Mouse (Mus musculus) right cerebral cortex, postnatal 10 days (tissue): ENCODE results near the gene Osbpl10.
"Not testable (repeated sequence)": the region's sequence is repeated elsewhere in the genome, so short reads cannot be mapped to it uniquely, and the experiment has no call there.

Experiments
- DNase-seq, 2 experiments: peaks; one replicate each; pipeline ENCODE4 v3.0.0; 2021; ENCODE audit warnings: low spot score in 2 of 2

Gene Osbpl10

DNA sequence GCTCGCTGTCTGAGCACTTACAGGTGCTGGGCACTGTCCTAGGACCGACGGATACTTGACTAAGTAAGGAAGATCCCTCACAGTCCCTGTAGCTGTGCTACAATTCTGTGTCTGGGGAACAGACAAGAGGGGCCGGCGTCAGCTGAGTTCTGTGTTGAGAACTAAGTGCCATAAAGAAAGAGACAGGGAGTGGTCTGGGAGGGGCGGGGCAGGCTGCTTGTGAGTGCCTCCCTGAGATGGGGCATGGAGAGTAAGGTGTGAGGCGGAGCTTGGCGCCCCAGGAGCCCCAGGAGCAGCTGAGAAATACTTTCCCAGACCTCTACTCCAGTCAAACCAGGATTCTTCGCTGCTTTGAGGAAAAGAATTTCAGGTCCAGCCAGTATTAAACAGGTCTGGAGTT lies 239.6 kb downstream of the Osbpl10 start:
- DNase-seq: no peak

DNA sequence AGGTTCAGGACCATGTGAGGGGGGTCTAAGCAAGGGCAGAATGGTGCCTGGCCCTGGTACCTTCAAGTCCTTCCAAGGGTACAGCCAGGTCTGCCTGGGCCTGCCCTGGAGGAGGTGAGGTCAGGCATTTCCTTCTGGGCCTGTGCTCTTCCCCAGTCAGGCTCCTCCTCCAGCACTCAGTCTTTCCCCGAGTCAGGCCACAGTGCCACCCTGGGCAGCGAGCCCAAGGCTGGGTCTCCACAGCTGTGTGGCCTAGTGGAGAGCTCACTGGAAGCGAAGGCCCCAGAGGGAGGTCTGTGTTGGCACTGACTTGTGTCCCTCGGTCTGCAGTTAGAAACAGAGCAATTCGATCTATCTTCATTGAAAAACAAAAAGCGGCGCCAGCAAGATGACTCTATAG lies 242.1 kb downstream of the Osbpl10 start:
- no peak for DNase-seq

DNA sequence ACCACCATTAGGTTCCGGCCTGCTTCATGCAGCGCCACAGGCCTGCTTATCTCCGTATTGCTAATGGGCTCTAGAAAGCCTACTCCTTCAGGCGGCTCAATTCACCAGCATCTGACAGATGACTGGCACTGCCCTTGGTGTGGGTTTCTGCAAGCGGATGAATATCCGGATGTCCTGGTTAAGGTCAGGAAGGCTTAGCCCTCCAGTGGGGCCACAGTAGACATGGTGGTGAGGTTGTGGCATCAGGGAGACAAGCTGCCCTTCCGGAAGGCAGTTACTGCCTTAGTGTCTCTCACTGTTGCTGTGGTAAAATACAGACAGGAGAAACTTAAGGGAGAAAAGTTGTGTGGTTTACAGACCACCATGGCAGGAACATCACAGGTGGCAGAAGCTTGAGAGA lies 242.9 kb downstream of the Osbpl10 start:
- DNase-seq: no peak

DNA sequence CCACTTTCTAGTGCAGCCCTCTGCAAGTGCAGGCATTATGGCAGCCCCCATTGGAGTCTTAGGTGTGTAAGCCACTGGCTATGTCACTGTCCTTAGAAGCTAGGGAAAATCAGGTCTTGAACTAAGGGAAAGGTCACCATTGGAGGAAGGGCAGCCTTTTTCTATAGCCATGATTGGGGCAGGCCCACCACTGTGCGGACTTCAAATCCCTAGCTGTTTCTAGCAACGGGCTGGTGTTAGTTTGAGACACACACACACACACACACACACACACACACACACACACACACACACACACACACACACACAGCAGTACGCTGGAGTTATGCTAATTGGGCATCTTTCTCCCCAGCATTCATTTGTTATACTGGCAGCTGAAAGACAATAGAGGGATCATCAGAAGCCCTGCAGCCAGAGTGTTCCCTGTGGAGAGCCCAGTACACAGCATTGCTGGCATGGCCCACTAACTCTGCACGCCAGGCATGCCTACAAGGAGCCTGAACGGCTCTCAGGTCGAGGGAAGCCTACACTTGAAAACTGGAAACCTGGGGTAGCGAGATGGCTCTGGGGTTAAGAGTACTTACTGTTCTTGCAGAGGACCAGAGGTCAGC lies 246.5 kb downstream of the Osbpl10 start:
- no peak for DNase-seq

DNA sequence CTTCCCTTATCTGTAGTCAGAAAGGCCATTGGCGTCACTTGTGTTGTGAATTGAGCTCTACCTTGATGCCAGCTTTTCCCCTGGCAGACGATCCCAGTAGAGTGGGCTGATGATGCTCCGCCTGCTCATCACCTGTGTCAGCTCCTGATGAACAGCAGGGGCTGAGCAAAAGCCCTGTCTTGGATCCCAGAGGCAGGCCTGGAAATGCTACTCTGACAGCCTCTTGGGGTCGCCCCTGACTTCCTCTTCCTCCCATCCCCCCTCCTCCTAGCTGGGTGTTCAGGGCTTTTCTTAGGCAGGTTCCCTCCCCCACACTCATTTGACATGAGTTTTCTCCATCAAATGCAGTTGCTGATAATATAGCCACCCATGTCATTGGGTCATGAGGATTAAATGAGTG lies 250.8 kb downstream of the Osbpl10 start:
- DNase-seq: no peak

DNA sequence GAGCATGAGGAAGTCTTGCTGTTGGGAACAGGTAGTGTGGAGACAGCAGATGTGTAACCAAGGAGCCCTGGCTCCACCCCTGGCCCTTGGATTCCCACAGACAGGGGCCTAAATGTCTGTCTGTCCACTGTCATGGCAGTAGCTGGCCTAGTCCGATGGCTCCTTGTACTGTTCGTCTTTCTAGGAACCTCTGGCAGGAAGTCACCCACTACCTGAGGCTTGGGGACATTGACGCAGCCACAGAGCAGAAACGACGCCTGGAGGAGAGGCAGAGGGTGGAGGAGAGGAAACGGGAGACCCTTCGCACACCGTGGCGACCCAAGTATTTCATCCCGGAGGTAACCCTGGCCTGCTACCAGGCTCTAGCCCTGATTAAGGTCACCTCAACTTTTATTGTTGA lies 251.3 kb downstream of the Osbpl10 start:
- no peak for DNase-seq

DNA sequence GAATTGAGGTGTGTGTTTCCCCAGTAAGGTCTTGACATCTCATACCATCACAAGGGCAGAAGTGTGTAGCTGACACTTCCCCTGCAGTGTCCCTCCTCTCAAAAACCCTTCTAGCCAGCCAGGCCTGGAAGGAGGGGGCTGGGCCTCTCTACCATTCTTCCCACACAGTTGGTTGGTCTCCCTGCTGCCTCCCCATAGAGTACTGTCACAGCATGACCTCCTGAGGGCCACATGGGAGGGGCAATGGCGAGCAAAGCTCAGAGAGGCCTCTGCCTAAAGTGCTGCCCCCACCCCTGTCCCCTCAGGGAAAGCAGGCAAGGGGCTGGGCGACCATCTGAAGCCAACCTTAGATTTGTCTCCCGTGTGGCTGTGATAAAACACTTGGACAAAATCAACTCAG lies 251.8 kb downstream of the Osbpl10 start:
- no peak for DNase-seq

DNA sequence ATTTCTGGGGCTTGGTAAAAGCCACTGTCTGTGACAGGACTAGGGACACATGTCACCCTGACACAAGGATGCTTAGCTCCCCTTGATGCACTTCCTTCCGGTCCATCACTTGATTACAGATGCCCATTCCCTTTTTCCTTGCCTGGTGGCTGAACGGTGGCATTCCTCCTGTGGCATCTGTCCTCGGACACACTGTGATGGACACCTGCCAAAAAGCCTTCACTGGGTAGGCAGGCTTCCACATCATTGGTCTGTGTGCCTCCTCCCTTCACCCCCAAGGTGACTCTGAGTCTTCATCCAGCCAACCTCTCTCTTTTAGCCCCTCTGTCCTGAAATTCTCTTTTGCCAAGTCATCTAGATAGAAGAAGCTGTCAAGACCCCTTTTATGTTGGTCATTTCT lies 253.1 kb downstream of the Osbpl10 start:
- no peak for DNase-seq

DNA sequence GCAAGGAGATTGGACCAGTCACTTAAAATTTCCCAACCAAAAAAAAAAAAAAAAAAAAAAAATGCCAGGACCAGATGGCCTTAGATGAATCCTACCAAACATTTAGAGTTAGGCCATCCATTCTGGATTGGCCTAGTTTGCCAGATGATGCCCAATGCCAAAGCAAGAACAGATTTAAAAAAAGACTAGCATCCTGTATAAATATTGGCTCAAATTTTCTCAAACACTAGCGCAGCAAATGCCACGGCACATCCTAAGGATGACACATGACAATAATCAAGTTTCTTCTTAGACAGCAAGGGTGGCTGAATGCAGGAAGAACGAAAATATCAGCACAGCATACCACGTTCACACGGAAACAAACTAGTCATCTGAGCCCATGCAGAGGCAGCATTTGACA lies 255.4 kb downstream of the Osbpl10 start:
- no peak for DNase-seq

DNA sequence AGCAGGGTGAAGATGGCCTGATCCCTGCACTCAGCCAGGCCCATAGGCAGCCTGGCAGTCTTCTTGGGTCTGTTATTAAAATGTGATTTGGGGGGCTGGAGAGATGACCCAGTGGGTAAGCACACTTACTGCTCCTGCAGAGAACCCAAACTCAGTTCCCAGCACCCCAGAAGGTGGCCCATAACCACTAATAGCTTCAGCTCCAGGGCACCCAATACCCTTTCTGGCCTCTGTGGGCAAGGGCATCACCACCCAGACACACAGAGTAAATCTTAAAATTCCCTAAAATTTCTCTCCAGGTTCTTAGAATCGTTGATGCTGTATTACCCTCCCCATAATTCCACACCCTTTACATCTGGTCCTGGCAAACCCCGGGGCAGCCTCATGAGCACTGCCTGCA lies 256.2 kb downstream of the Osbpl10 start:
- DNase-seq: no peak

DNA sequence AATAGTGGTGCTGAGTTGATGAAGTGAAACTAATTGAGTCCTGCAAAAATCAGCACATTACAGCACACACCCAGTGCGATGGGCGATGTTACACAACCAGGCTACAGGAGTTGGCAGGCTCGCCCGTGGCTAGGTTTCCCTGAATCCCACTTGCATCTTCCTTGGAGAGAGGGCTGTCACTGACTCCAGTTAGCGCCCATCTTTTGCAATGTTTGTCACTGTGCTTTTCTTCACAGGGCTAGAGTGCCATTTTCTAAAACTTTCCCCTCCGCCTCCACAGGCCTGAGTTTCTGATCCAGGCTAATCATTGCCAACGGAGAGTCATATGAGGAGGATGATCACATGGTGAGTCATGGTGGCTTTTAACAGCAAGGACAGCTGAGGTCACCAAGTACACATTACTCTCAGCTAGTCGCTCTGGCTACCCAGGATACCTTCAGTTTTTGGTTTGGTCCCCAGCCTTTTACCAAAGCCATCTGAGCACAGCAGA lies 258.0 kb downstream of the Osbpl10 start:
- DNase-seq: no peak

DNA sequence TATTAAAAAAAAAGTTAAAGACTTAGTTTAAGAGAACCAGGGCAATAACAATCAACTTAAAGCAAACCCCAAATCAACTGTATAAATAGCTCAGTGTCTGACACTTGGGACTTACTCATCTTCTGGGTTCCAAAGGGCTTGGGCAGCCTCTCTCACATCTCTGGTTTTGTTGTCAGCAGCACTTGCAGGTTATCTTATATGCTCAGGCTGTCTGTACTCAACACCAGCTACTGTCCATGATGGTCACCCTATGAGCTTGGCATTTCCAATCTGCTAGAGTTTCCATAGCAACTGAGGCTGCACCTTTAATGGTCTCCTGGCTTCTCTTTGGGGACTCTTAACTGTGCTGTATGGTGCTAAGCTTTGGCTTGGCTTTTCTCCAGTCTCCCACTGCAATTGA lies 259.6 kb downstream of the Osbpl10 start:
- DNase-seq: no peak

DNA sequence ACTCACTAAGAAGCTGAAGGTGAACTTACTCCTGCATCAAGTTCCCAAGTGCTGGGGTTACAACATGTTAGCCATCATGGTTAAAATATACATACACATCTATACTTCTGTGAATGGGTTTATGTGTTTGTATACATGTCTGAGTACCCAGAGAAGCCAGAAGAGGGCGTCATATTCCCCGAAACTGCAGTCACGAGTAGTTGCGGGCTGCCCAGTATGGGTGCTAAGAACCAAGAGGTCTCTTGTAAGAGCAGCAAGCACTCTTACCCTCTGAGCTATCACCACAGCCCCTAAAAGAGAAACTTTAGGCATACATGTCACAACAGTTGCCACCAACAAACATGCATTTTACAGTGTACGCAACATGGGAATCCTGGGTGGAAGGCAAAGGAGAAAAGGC lies 261.5 kb downstream of the Osbpl10 start:
- no peak for DNase-seq

DNA sequence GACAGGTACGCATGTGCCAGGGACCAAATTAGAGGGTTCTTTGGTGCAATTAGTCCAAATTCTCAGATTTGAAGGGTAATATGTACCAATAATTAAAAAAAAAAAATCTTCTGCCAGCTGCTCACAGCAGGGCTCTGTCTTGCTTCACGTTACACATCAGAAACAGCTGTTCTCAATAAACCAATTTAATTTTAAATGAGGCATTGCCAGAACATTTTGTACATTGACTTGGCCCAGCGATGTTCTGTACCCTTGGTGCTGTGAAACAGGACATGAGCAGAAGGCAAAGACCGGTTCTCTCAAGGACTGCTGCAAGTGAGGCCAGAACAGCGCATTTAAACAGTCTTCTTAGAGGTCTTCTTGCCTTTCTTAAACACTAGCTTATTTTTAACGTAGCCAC lies 265.3 kb downstream of the Osbpl10 start:
- DNase-seq: no peak

DNA sequence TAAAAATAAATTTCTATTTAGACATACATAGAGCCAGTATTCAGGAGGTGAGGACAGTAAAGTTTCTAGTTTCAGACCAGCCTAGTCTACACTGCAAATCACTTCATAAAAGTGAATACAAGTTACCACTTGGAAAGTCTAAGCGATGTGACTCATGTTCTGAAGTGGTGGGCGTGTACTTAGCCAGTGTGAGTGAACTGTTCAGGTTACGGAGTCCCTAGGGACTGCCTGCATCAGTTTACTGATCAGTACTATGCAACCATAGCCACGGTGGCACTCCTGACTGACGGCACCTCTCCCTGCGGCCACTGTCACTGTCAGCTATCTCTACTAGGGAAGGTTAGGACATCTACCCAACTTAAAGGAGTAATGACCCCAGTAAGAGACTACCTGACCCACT lies 266.7 kb downstream of the Osbpl10 start:
- no peak for DNase-seq

DNA sequence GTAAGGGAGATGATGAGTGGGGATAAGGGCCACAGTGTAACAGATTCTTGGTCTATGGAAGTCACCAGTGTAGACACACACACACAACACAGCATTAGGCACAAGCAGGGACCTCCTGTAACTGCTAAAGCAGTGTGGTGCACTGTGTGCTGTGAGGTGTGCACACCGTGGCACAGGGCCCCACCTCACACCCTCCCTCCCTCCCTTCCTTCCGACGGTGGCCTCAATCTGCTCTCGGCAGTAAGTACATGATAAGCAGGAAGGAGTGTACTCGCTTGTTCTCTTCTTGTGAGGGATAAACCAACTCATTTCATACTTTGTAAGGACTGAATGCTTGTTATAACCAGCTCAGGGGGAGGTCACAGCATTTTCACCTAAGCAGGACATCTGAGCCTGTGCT lies 270.8 kb downstream of the Osbpl10 start:
- DNase-seq: no peak

DNA sequence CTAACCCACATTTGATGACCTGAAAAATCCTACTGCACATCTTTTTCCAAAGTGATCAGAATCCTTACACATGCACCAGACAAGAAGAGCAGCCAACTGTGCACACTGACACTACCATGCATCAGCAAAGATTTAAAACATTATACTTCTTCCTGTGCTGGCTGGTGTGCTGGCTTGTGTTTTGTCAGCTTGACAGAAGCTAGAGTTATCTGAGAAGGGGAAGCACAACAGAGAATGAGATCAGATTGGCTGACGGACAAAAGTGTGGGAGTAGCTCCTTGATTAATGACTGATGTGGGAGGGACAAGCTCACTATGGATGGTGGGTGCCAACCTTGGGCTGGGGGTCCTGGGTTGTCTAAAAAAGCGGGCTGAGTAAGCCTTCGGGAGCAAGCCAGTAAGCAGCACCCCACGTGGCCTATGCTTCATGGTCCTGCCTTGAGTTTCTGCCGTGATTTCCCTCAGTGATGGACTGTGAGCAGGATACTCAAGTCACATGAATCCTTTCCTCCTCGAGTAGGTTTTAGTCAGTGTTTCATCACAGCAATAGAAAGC lies 279.4 kb downstream of the Osbpl10 start:
- no peak for DNase-seq

DNA sequence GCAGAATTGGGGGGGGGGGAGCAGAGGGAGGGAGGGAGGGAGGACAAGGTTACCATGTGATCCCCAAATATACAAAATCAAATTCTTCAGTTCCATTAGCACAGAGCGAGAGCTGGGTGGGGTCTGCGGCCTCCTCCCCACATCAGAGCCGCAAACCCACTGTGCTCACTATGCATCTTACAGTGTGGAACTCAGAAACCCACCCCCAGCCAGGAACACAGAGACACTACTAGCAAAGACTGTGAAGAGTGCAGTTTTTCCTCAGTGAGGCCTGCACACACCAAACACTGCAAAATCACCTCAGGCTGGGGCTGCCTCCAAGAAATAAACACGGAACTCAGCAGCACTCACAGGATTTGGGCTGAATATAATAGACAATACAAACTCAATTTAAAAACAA lies 281.5 kb downstream of the Osbpl10 start:
- DNase-seq: no peak

DNA sequence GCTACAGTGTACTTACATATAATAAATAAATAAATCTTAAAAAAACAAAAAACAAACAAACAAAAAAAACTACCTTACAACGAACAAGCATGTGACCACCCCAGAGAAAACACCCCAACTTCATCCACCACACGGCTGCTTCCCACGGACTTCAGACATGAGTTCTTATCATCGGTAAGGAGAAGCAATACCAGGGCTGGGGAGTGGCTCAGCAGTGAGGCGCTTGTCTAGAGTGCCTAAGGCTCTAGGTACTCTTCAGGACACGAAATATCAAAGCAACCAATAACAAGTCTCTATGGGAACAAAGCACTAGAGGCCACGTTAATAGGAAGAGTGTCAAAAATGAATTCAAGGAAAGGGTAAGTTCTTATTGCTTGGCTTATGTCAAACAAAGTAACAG lies 282.1 kb downstream of the Osbpl10 start:
- DNase-seq: no peak

DNA sequence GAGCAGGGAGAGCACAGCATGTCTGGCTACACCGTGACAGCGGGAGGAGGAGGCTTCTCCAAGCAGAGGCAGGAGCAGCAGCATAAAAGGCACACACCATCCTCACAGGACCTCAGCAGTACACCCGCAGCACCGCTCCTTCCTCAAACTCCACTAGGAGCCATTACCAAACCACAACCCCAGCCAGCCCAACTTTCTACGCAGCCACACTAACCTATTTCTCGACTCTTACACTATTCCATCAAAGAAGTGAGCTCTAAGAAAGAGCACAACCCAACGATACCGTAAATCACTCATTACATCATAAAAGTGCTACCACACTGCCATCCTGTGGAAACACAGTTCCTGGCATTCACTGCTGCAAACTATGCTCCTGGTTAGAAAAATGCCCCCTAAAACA lies 283.1 kb downstream of the Osbpl10 start:
- DNase-seq: peak in 1 of 2 experiments; percentile 47

DNA sequence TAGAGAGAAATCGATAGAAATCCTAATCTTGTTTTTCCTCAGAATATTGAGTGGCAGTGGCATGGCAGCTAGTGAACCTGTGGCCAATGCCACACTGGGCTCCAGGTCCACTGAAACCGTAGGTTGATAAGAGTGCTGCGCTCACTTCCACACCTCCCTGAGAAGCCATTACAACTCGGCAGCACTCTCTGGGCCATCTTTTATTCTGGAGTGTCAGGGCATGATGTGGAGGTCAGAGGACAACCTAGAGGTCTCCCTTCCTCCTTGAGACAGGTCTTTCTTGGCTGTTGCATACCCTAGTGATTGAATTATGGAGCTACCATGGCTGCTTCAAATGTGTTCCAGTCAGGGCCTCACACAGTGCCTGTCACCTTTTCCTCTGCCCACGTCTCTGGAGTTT lies 283.5 kb downstream of the Osbpl10 start:
- DNase-seq: no peak

DNA sequence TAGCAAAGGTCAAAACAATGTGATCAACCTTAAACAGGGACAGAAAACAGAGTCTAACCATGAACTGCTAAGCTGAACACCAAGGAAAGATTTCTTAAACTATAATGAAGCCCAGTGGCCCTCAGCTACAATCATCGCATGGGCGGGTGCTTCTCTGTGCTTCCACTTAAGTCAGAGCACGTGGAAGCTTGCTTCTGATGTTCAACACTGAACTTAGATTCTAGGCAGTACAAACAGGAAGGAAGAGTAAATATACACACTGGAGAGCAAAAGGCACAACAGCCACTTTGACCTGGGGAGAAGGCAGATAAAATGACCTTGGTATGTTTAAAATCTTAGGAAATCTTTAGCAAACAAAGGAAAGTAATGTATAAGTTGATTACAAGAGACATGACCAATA lies 293.2 kb downstream of the Osbpl10 start:
- no peak for DNase-seq

DNA sequence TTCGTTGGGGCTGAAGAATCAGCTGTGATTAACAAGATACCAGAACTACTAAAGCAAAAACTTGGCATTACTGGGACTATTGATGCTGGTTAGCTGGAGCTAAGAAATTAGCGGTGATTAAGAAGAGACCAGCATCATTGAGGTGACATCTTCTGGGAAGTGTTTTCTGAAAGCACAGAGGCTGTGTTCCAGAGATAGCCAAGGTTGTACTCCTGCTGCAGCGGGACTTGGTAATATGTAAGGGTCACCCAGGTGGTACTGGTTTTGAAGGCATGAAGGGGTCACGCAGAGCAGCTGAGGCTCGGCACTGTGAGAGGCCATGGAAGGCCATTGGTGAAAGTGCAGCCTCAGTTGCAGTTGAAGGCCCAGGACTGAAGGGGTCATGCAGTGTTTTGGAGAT lies 294.1 kb downstream of the Osbpl10 start:
- DNase-seq: not testable (repeated sequence)

DNA sequence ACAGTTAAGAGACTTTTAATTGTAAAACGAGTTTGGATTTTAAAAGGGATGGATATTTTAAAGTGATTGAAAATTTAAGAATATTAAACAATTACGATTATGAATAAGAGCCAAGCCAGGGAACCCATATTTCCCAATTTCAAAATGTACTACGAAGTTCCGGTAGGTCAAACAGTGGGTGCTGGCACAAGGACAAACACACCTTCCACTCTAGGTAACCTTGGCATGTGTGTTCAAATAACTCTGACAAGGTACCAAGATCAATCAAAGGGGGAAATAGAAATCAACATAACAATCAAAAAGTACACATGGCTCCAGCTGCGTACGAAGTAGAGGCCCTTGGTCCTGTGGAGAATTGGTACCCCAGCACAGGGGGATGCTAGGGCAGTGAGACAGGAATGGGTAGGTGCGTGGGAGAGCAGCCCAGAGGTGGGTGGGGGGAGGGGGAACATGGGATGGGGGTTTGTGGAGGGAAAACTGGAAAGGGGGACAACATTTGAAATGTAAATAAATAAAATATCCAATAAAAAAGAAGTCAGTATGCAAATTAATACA lies 294.8 kb downstream of the Osbpl10 start:
- no peak for DNase-seq
